Mouse (Mus musculus): ENCODE measurements around the gene Atp1b2.

DNA sequence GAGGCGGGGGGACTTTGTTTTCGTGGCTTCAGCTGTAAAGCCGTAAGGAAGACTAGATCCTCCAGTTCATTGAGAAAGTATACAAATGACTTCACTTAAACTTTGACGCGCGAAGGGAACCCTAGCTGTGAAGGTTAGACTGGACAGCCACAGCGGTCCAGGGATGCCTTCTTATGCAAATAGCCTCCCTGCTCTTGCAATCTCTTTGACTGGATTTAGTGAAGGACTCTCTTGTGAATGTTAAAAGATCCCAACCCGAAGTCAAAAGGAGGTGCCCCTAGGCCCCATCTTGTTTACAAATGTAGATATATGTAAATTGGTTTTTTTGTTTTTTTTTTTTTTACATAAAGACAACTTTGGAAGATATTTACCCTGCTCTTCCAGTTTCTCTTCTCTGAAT lies 23.9 kb downstream of the Atp1b2 start:
- TF ChIP-seq CTCF (IDR thresholded peaks at IDR 0.05; ENCODE audit: control insufficient read depth, insufficient read depth, insufficient replicate concordance, low read depth, low read length) (no peak), POLR2A (IDR thresholded peaks at IDR 0.05; ENCODE audit: control insufficient read depth, low read depth, low read length) (no peak)

All from testis, adult 2 months (tissue).